Mouse (Mus musculus): ENCODE results near the gene Fam83e. TPM values are rescaled to one million over a fixed set of nuclear protein-coding genes. Genes with fewer than 3 reads are reported as not detected.
A peak's percentile ranks its signal among the peaks of the same experiment; 100 is the strongest.

The Fam83e gene
- total RNA-seq, 2 experiments from 2014 or later, result 0.10 TPM; not detected in 1

GRCm38 (mm10) chr7:45713881-45714520, 7.0 kb upstream of the Fam83e start:
- no peak for DNase-seq
- intact Hi-C loops (cut with DNase I), result no loop called here

GRCm38 (mm10) chr7:45714630-45715089, 6.4 kb upstream of the Fam83e start:
- no peak for DNase-seq
- intact Hi-C loops (cut with DNase I), result no loop called here

GRCm38 (mm10) chr7:45715090-45715708, 5.8 kb upstream of the Fam83e start, which contains the start of gene Rpl18:
Gene Rpl18, plus strand, starts transcription at chr7:45715457.
- intact Hi-C loops (cut with DNase I), result no loop called here
- peak; percentile 91 to 95 for DNase-seq

- DNase-seq, result no peak
- intact Hi-C loops (cut with DNase I), result no loop called here
Measured at GRCm38 (mm10) chr7:45715741-45716459, 5.1 kb upstream of the Fam83e start.

- intact Hi-C loops (cut with DNase I), result no loop called here
- no peak for DNase-seq
Measured at GRCm38 (mm10) chr7:45716460-45716857, 4.6 kb upstream of the Fam83e start.

GRCm38 (mm10) chr7:45716952-45717917, 3.8 kb upstream of the Fam83e start:
- DNase-seq, result no peak
- intact Hi-C loops (cut with DNase I), result no loop called here

- peak; percentile 97 to 98 for DNase-seq
- intact Hi-C loops (cut with DNase I), result no loop called here
Measured at GRCm38 (mm10) chr7:45717918-45718297, 3.1 kb upstream of the Fam83e start, which contains the start of gene Sphk2. Gene Sphk2, minus strand, starts transcription at chr7:45718002.

- DNase-seq, result no peak
- intact Hi-C loops (cut with DNase I), result no loop called here
Measured at GRCm38 (mm10) chr7:45718331-45718730, 2.7 kb upstream of the Fam83e start.

- intact Hi-C loops (cut with DNase I), result no loop called here
- DNase-seq, result peak in 1 of 2 experiments; percentile 17
Measured at GRCm38 (mm10) chr7:45719180-45719579, 1.8 kb upstream of the Fam83e start.

GRCm38 (mm10) chr7:45719738-45720412, 1.1 kb upstream of the Fam83e start:
- DNase-seq, result peak in 1 of 2 experiments; percentile 12
- intact Hi-C loops (cut with DNase I), result no loop called here

GRCm38 (mm10) chr7:45721234-45721571, 191 bp downstream of the Fam83e start:
- DNase-seq, result no peak
- intact Hi-C loops (cut with DNase I), result no loop called here

GRCm38 (mm10) chr7:45721642-45722347, 783 bp downstream of the Fam83e start:
- peak in 1 of 2 experiments; percentile 13 for DNase-seq
- intact Hi-C loops (cut with DNase I), result no loop called here

GRCm38 (mm10) chr7:45722348-45722713, 1.3 kb downstream of the Fam83e start:
- DNase-seq, result peak in 1 of 2 experiments; percentile 22
- intact Hi-C loops (cut with DNase I), result no loop called here

GRCm38 (mm10) chr7:45723301-45723700, 2.3 kb downstream of the Fam83e start:
- DNase-seq, result peak in 1 of 2 experiments; percentile 6
- intact Hi-C loops (cut with DNase I), result no loop called here

- no peak for DNase-seq
- intact Hi-C loops (cut with DNase I), result no loop called here
Measured at GRCm38 (mm10) chr7:45723781-45724180, 2.8 kb downstream of the Fam83e start.

- DNase-seq, result peak in 1 of 2 experiments; percentile 11
- intact Hi-C loops (cut with DNase I), result no loop called here
Measured at GRCm38 (mm10) chr7:45725151-45725550, 4.1 kb downstream of the Fam83e start.

GRCm38 (mm10) chr7:45725713-45726112, 4.7 kb downstream of the Fam83e start, which contains the start of gene Spaca4:
Gene Spaca4, minus strand, starts transcription at chr7:45725813.
- DNase-seq, result no peak
- intact Hi-C loops (cut with DNase I), result no loop called here

GRCm38 (mm10) chr7:45726419-45726818, 5.4 kb downstream of the Fam83e start:
- DNase-seq, result no peak
- intact Hi-C loops (cut with DNase I), result no loop called here

GRCm38 (mm10) chr7:45727625-45728024, 6.6 kb downstream of the Fam83e start:
- intact Hi-C loops (cut with DNase I), result no loop called here
- no peak for DNase-seq

All from gastrocnemius, postnatal 36 days (tissue).